Mouse (Mus musculus) forebrain, postnatal 0 days (tissue): Measurements from ENCODE around the gene Gna12. TPM values are rescaled to one million over a fixed set of nuclear protein-coding genes. Genes with fewer than 3 reads are reported as not detected.

Source experiments
- ATAC-seq: fragments of 200-750 bp; cut with Nextera tagmentation; 2 replicates; pipeline ENCODE4 v1.8.0; 2017; ENCODE audit warnings: mild to moderate bottlenecking, moderate library complexity
- DNase-seq: peaks from one replicate; pipeline ENCODE4 v3.0.0-alpha.2; 2015
- H3K27ac ChIP-seq: fragments of 300-500 bp; sonication (generic); 2 replicates; pipeline ENCODE4 v1.5.1; 2014; ENCODE audit warnings: low read depth, mild to moderate bottlenecking, antibody characterized with exemption, low read length, moderate library complexity, mixed read lengths
- H3K27me3 ChIP-seq: fragments of 300-500 bp; sonication (generic); 2 replicates; pipeline ENCODE4 v1.6.1; 2014; ENCODE audit warnings: mild to moderate bottlenecking, low read length, mixed read lengths; ENCODE audit not compliant: insufficient read depth
- H3K36me3 ChIP-seq: fragments of 300-500 bp; sonication (generic); 2 replicates; pipeline ENCODE4 v1.6.1; 2014; ENCODE audit warnings: mild to moderate bottlenecking, moderate library complexity; ENCODE audit not compliant: insufficient read depth
- H3K4me1 ChIP-seq: fragments of 300-500 bp; sonication (generic); 2 replicates; pipeline ENCODE4 v1.6.1; 2014; ENCODE audit warnings: antibody characterized with exemption; ENCODE audit not compliant: insufficient read depth
- H3K4me2 ChIP-seq: fragments of 300-500 bp; sonication (generic); 2 replicates; pipeline ENCODE4 v1.6.1; 2014; ENCODE audit warnings: low read depth, mild to moderate bottlenecking, moderate library complexity
- H3K4me3 ChIP-seq: fragments of 300-500 bp; sonication (generic); 2 replicates; pipeline ENCODE4 v1.5.1; 2014; ENCODE audit warnings: low read depth, low read length, mixed read lengths
- H3K9ac ChIP-seq: fragments of 300-500 bp; sonication (generic); 2 replicates; pipeline ENCODE4 v1.6.1; 2014; ENCODE audit warnings: mild to moderate bottlenecking
- H3K9me3 ChIP-seq: fragments of 300-500 bp; sonication (generic); 2 replicates; pipeline ENCODE4 v1.6.1; 2016; ENCODE audit warnings: low read length
- CTCF ChIP-seq: sonication (generic); IDR thresholded peaks from 2 replicates; pipeline ENCODE4 v1.5.1; 2016; ENCODE audit warnings: antibody characterized with exemption, control low read depth, low read depth
- WGBS: fragments of 180-500 bp; shearing (Covaris S2); extraction: QIAGEN DNeasy Blood & Tissue Kit; methylation state at CpG from one replicate; pipeline ENCODE4 v1.1.7; 2014; 5-methylcytosine and 5-hydroxymethylcytosine counted together
- polyA plus RNA-seq: library from polyadenylated mRNA; unstranded; fragments of >200 nt; fragmentation: Nextera tagmentation; extraction: Ambion mirVana; gene quantifications from 2 replicates; pipeline ENCODE4 v1.2.1, GENCODE M21; 2015
- total RNA-seq: library from RNA; depleted of rRNA; stranded (reverse); fragments of >200 nt; gene quantifications from 2 replicates; pipeline ENCODE4 v1.2.3, GENCODE M21; 2014

Gna12 gene
- total and polyA plus RNA-seq, 2 experiments from 2014 or later: 39.0 to 138 TPM

DNA sequence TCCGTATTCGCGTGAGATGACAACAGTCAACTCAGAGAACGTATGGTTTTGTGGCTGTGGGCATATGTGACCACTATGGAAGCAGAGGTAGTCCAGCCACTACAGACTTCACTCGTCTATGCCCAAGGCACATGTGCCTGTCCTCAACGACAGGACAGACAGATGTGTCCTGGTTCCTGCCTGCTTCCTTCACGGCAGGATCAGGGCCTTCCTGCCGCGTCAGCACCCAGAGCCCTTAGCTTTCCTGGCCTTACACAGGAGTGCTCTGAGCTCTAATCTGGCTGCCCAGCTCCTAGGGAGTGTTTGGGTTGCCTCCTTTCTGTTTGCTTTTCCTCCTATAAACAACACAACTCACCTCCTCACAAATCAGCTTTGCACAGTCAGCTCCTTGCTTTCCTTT is 53.3 kb downstream of the Gna12 start:
- ATAC-seq: no peak
- 85% methylated on average over 9 of the region's 9 CpGs for WGBS
- Histone ChIP-seq H3K4me1 (no peaks in the 10 kb centered on the region), H3K9me3 (no peaks in the 10 kb centered on the region), H3K27ac (no peak overlapping the region), H3K9ac (no peak overlapping the region), H3K4me2 (no peak overlapping the region), H3K36me3 (peaks cover 31% of the 10 kb centered on the region), H3K27me3 (no peaks in the 10 kb centered on the region), H3K4me3 (no peak overlapping the region)
- DNase-seq: no peak
- no peak for TF ChIP-seq CTCF

DNA sequence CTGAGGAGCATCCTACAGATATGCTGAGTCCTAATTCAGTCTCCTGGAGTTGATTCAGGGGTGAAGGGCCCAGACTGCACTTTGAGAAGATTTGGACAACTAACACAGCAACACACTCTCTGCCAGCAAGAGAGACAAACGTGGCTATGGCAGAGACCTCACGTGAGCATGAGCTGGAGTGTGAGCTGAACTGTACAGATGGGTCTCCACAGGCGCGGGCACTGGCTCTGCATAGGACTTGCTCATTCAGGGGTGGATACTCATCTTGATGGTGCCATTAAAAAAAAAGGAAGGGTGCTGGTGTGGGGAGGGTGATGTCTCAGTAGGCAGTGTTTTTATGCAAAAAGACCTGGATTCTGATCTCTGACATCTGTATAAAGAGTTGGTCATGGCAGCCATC is 55.1 kb downstream of the Gna12 start:
- no peaks in the 10 kb centered on the region for H3K27me3 ChIP-seq
- no peak for ATAC-seq
- no peak overlapping the region for H3K27ac ChIP-seq
- WGBS: 86% methylated on average over 4 of the region's 4 CpGs
- DNase-seq: no peak
- no peak overlapping the region for H3K4me3 ChIP-seq
- H3K9ac ChIP-seq: no peak overlapping the region
- no peak for TF ChIP-seq CTCF
- no peaks in the 10 kb centered on the region for H3K9me3 ChIP-seq
- peaks cover 16% of the 10 kb centered on the region for H3K36me3 ChIP-seq
- no peaks in the 10 kb centered on the region for H3K4me1 ChIP-seq
- H3K4me2 ChIP-seq: no peak overlapping the region

DNA sequence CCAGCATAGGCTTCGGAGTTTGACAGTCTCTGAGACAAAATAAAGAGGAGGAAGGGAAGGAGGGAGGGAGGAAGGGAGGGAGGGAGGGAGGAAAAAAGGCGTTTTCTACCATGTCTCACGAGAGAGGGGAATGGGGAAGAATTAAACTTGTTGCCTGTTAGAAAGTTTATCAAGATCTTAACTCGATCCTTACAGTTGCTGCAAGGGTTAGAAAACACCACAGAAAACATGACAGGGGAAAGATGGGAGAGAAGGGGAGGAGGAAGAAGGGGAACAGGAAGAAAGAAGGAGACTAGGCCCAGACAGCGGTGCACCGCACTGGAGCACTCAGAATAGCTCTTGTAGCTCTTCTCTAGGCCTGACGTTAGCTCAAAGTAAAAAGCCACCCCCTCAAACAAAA is 58.1 kb downstream of the Gna12 start:
- Histone ChIP-seq H3K9me3 (no peaks in the 10 kb centered on the region), H3K9ac (no peak overlapping the region), H3K4me3 (no peak overlapping the region), H3K4me1 (0 out of 2 replicates have a peak, but pooled peaks cover 3% of the 10 kb centered on the region), H3K27me3 (no peaks in the 10 kb centered on the region), H3K4me2 (no peak overlapping the region), H3K36me3 (peaks cover 5% of the 10 kb centered on the region; the same call in 1 of the 2 replicates), H3K27ac (0 out of 2 replicates have a peak overlapping the region, but pooled peaks have one; percentile 57)
- DNase-seq (no peak), ATAC-seq (no peak)
- TF ChIP-seq CTCF: no peak
- WGBS: 54% methylated on average over 7 of the region's 7 CpGs

DNA sequence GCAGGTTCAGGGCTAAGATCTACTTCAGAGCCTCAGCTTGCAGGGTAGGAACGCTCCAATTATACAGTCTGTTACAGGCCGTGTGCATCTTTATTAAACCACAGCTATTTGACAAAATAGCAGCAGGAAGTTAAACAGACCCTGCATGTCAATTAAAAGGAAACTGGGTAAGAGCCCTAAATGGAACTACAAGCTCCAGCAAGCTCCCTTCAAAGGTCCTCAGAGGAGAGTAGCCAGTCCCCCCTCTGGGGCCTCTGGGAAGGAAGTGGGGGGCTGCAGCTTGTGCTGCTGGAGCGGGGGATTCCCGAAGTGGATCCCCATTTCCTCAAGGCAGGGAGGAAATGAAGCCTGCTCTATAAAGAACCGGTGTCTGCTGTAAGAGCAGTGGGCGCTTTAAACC is 58.6 kb downstream of the Gna12 start:
- Histone ChIP-seq H3K9me3 (no peaks in the 10 kb centered on the region), H3K27ac (peak overlapping the region; percentile 57; the same call in 1 of the 2 replicates), H3K9ac (no peak overlapping the region), H3K4me1 (0 out of 2 replicates have a peak, but pooled peaks cover 3% of the 10 kb centered on the region), H3K36me3 (peaks cover 5% of the 10 kb centered on the region; the same call in 1 of the 2 replicates), H3K4me2 (no peak overlapping the region), H3K4me3 (no peak overlapping the region), H3K27me3 (no peaks in the 10 kb centered on the region)
- no peak for TF ChIP-seq CTCF
- no peak for DNase-seq
- 27% methylated on average over 6 of the region's 6 CpGs for WGBS
- peak; percentile 35; the same call in 1 of the 2 replicates for ATAC-seq

DNA sequence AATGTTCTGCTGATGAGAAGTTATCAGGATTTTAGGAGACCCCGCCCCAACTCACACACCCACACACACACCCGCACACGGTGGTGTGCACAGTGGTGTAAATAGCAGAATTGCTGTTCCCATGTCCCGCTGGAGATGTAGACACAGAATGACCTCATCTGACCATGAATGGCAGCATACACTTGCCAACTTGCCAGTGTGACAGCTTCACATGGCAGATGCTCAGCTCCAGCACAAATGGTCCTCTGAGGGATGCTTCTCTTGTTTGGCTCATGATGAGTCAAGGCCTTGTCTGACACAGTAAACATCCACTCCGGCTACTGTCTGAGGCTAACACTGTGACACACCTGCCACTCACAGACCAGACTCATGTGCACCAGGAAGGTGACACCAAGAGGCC is 61.9 kb downstream of the Gna12 start:
- Histone ChIP-seq H3K27ac (peak overlapping the region; percentile 81), H3K9ac (no peak overlapping the region), H3K9me3 (no peaks in the 10 kb centered on the region), H3K36me3 (no peaks in the 10 kb centered on the region; the same call in 1 of the 2 replicates), H3K27me3 (no peaks in the 10 kb centered on the region), H3K4me2 (no peak overlapping the region), H3K4me1 (0 out of 2 replicates have a peak, but pooled peaks cover 3% of the 10 kb centered on the region), H3K4me3 (no peak overlapping the region)
- ATAC-seq (peak; percentile 54), DNase-seq (peak; percentile 34)
- WGBS: 63% methylated on average over 5 of the region's 5 CpGs
- no peak for TF ChIP-seq CTCF

DNA sequence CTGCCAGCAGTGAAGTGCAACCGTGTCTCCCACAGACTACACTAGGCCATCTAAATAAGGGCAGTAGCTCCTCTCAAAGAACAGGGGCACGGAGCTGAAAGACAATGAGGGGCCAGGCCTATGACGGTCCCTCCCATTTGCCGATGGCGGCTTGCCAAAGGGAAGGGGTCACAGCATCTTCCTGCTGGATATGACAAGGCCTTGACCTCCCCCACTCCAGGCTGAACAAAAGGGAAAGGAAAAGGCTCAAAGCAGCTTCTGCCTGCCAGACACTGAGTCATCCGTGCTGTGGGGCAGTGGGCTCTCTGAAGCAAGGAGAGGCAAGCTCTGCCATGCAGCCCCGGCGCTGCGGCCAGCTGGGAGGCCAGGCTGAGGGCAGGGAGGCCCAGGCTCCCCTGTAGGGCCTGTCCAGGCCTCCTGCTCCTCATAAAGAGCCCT is 62.5 kb downstream of the Gna12 start:
- WGBS: 4% methylated on average over 9 of the region's 9 CpGs
- no peak overlapping the region for H3K4me3 ChIP-seq
- no peak for TF ChIP-seq CTCF
- 0 out of 2 replicates have a peak, but pooled peaks cover 3% of the 10 kb centered on the region for H3K4me1 ChIP-seq
- ATAC-seq (peak; percentile 73), DNase-seq (peak; percentile 38)
- H3K9ac ChIP-seq: no peak overlapping the region
- no peaks in the 10 kb centered on the region for H3K9me3 ChIP-seq
- H3K27ac ChIP-seq: peak overlapping the region; percentile 81
- no peaks in the 10 kb centered on the region for H3K27me3 ChIP-seq
- no peaks in the 10 kb centered on the region; the same call in 1 of the 2 replicates for H3K36me3 ChIP-seq
- H3K4me2 ChIP-seq: no peak overlapping the region

DNA sequence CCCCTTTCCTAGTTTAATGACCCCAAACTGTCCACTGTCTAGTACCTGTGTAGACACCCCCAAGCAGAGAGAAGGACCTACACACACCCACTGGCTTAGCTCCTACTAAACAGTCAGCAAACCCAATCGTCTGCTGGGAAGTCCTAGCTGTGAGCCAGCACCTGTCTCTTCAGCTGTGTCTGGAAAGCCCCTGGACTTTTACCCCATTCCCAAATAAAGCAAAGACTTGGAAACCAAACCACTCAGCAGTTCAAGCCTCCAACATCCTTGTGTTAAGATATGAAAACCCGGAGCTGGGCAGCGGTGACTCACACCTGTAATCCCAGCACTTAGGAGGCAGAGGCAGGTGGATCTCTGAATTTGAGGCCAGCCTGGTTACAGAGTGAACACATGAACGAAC is 63.7 kb downstream of the Gna12 start:
- Histone ChIP-seq H3K36me3 (no peaks in the 10 kb centered on the region; the same call in 1 of the 2 replicates), H3K27ac (no peak overlapping the region), H3K9ac (no peak overlapping the region), H3K4me3 (no peak overlapping the region), H3K27me3 (no peaks in the 10 kb centered on the region), H3K4me2 (no peak overlapping the region), H3K9me3 (no peaks in the 10 kb centered on the region), H3K4me1 (0 out of 2 replicates have a peak, but pooled peaks cover 3% of the 10 kb centered on the region)
- ATAC-seq: no peak
- DNase-seq: no peak
- no peak for TF ChIP-seq CTCF
- WGBS: 92% methylated on average over 4 of the region's 4 CpGs
